Comparison of ENCODE assay signal across 11 mouse cellular contexts in the genomic region with DNA sequence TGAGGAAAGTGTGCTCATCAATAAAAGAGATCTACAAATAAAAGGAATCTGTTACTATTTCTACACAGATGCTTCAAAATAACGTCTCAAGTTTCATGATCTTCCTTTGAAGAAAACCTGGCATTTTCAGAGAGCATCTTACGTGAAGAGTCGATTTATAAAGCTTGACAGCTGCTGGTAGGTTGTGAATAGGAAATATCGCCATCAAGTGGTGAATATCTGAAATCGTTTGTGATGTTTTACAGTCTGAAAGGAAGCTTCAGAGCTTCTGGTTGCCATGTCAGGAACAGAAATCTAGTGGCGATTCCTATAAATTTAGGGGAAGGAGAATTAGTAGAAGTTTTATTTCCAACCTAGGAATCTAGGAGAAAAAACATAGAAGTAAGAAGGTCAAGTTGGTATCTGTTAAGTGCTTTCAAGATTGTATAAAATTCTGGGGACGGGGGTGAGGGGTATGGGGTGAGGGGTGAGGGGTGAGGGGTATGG. TPM values are rescaled to one million over a fixed set of nuclear protein-coding genes. Genes with fewer than 3 reads are reported as not detected.
DNase-seq lines count a peak whose midpoint lies in the region; ATAC-seq and TF ChIP-seq lines count a peak whose summit lies in the region.
"Had no signal": no experiment of that assay in that cellular context is flagged by ENCODE, and none has a peak within 500 bp of the region (broad histone marks: within the 10 kb centered on the region; RNA-seq: fewer than 3 reads in every experiment).

A gene (minus strand): TSS at position 436 of the 486 bp plus-strand sequence.

- no peak within 1 kb of the TSS for H3K4me2 ChIP-seq in hindbrain, embryonic 11.5 days (replicated peaks; ENCODE audit: low read depth, low read length)
- H3K4me2 ChIP-seq in hindbrain, embryonic 12.5 days (replicated peaks) = no peak within 1 kb of the TSS
- no peak within 1 kb of the TSS for H3K4me2 ChIP-seq in midbrain, postnatal 0 days (ENCODE audit: low read depth, low read length, poor library complexity, severe bottlenecking)
- no peak within 1 kb of the TSS for H3K4me2 ChIP-seq in midbrain, embryonic 15.5 days
- no peak within 1 kb of the TSS for H3K4me2 ChIP-seq in stomach, embryonic 16.5 days (ENCODE audit: low read depth, low read length)
- H3K4me2 ChIP-seq in heart, embryonic 11.5 days = no peak within 1 kb of the TSS

- no peak within 1 kb of the TSS for H3K9ac ChIP-seq in hindbrain, embryonic 11.5 days (ENCODE audit: low read depth, low read length)
- no peak within 1 kb of the TSS for H3K9ac ChIP-seq in hindbrain, embryonic 12.5 days
- no peak within 1 kb of the TSS for H3K9ac ChIP-seq in midbrain, postnatal 0 days (replicated peaks; ENCODE audit: low read length, poor library complexity, severe bottlenecking)
- H3K9ac ChIP-seq in midbrain, embryonic 15.5 days = no peak within 1 kb of the TSS
- no peak within 1 kb of the TSS for H3K9ac ChIP-seq in stomach, embryonic 16.5 days (ENCODE audit: low read length)
- H3K9ac ChIP-seq in heart, embryonic 11.5 days (ENCODE audit: low read depth, low read length) = no peak within 1 kb of the TSS

- H3K27me3 ChIP-seq in hindbrain, embryonic 11.5 days (ENCODE audit: control insufficient read depth, insufficient read depth, low read length) = no peaks in the 10 kb centered on the region
- no peaks in the 10 kb centered on the region for H3K27me3 ChIP-seq in hindbrain, embryonic 12.5 days
- H3K27me3 ChIP-seq in midbrain, postnatal 0 days (ENCODE audit: insufficient read depth, low read length) = no peaks in the 10 kb centered on the region
- H3K27me3 ChIP-seq in midbrain, embryonic 15.5 days (replicated peaks) = no peaks in the 10 kb centered on the region
- H3K27me3 ChIP-seq in stomach, embryonic 16.5 days (ENCODE audit: control insufficient read depth, insufficient read depth, low read length) = no peaks in the 10 kb centered on the region
- no peaks in the 10 kb centered on the region for H3K27me3 ChIP-seq in heart, embryonic 11.5 days (ENCODE audit: control insufficient read depth, insufficient read depth, low read length)
- H3K27me3 ChIP-seq: megakaryocyte, embryonic 14.5 days had no signal

- ATAC-seq in hindbrain, embryonic 11.5 days (ENCODE audit: low FRiP score) = no peak
- ATAC-seq in hindbrain, embryonic 12.5 days (ENCODE audit: low FRiP score) = no peak
- no peak for ATAC-seq in midbrain, postnatal 0 days (ENCODE audit: low FRiP score)
- no peak for ATAC-seq in midbrain, embryonic 15.5 days (replicated peaks)
- ATAC-seq in stomach, embryonic 16.5 days (ENCODE audit: insufficient read depth, low FRiP score) = no peak
- ATAC-seq in heart, embryonic 11.5 days (replicated peaks; ENCODE audit: insufficient number of reproducible peaks, low FRiP score, low TSS enrichment) = no peak

- WGBS in hindbrain, embryonic 11.5 days = 45% methylated on average over 7 of the region's 7 CpGs
- WGBS in hindbrain, embryonic 12.5 days = 42% methylated on average over 7 of the region's 7 CpGs
- WGBS in midbrain, postnatal 0 days = 47% methylated on average over 7 of the region's 7 CpGs
- WGBS in midbrain, embryonic 15.5 days = 48% methylated on average over 7 of the region's 7 CpGs
- 32% methylated on average over 7 of the region's 7 CpGs for WGBS in stomach, embryonic 16.5 days
- WGBS in heart, embryonic 11.5 days (ENCODE audit: insufficient replicate concordance) = 34% methylated on average over 7 of the region's 7 CpGs

- TF ChIP-seq CTCF in midbrain, postnatal 0 days (IDR thresholded peaks at IDR 0.05) = 0 out of 2 replicates have a peak, but pooled peaks have one; percentile 17

- no peak within 1 kb of the TSS for H3K4me3 ChIP-seq in hindbrain, embryonic 11.5 days (ENCODE audit: low read depth, low read length)
- H3K4me3 ChIP-seq in hindbrain, embryonic 12.5 days = no peak within 1 kb of the TSS
- H3K4me3 ChIP-seq in midbrain, postnatal 0 days (ENCODE audit: low read depth, low read length) = no peak within 1 kb of the TSS
- no peak within 1 kb of the TSS for H3K4me3 ChIP-seq in midbrain, embryonic 15.5 days
- no peak within 1 kb of the TSS for H3K4me3 ChIP-seq in stomach, embryonic 16.5 days (replicated peaks; ENCODE audit: low read length)
- no peak within 1 kb of the TSS for H3K4me3 ChIP-seq in heart, embryonic 11.5 days (ENCODE audit: low read depth, low read length)
- H3K4me3 ChIP-seq: megakaryocyte, embryonic 14.5 days had no signal

- no peaks in the 10 kb centered on the region for H3K4me1 ChIP-seq in hindbrain, embryonic 11.5 days (replicated peaks; ENCODE audit: control insufficient read depth, insufficient read depth, low read length)
- no peaks in the 10 kb centered on the region for H3K4me1 ChIP-seq in hindbrain, embryonic 12.5 days
- no peaks in the 10 kb centered on the region for H3K4me1 ChIP-seq in midbrain, postnatal 0 days (ENCODE audit: insufficient read depth, low read length)
- H3K4me1 ChIP-seq in midbrain, embryonic 15.5 days = no peaks in the 10 kb centered on the region
- no peaks in the 10 kb centered on the region for H3K4me1 ChIP-seq in stomach, embryonic 16.5 days (ENCODE audit: control insufficient read depth, insufficient read depth, low read length)
- H3K4me1 ChIP-seq in heart, embryonic 11.5 days (ENCODE audit: control insufficient read depth, insufficient read depth, low read length) = no peaks in the 10 kb centered on the region

- DNase-seq in hindbrain, embryonic 11.5 days (ENCODE audit: low spot score) = peak; percentile 16
- DNase-seq in midbrain, postnatal 0 days (ENCODE audit: low spot score) = peak; percentile 30
- peak; percentile 10 for DNase-seq in c-Kit-positive CD71-positive TER-119-negative erythroid progenitor cells, embryonic 14.5 days (ENCODE audit: low read depth)
- DNase-seq in heart, postnatal 25 days (ENCODE audit: low spot score) = no peak
- DNase-seq: adrenal gland, postnatal 10 days; kidney, adult 18-20 months had no signal

- no peaks in the 10 kb centered on the region for H3K9me3 ChIP-seq in hindbrain, embryonic 11.5 days (ENCODE audit: control insufficient read depth, low read length)
- H3K9me3 ChIP-seq in hindbrain, embryonic 12.5 days (replicated peaks) = no peaks in the 10 kb centered on the region
- no peaks in the 10 kb centered on the region for H3K9me3 ChIP-seq in midbrain, postnatal 0 days (ENCODE audit: low read length)
- no peaks in the 10 kb centered on the region for H3K9me3 ChIP-seq in midbrain, embryonic 15.5 days
- H3K9me3 ChIP-seq in stomach, embryonic 16.5 days (replicated peaks; ENCODE audit: control insufficient read depth, low read length) = no peaks in the 10 kb centered on the region
- no peaks in the 10 kb centered on the region for H3K9me3 ChIP-seq in heart, embryonic 11.5 days (replicated peaks; ENCODE audit: control insufficient read depth, low read length)
- H3K9me3 ChIP-seq: megakaryocyte, embryonic 14.5 days had no signal

- no peak within 1 kb of the TSS for H3K27ac ChIP-seq in hindbrain, embryonic 11.5 days (ENCODE audit: low read depth, low read length)
- H3K27ac ChIP-seq in hindbrain, embryonic 12.5 days = no peak within 1 kb of the TSS
- H3K27ac ChIP-seq in midbrain, postnatal 0 days (ENCODE audit: low read depth, low read length) = no peak within 1 kb of the TSS
- H3K27ac ChIP-seq in midbrain, embryonic 15.5 days = no peak within 1 kb of the TSS
- H3K27ac ChIP-seq in stomach, embryonic 16.5 days (ENCODE audit: low read length) = peak within 1 kb of the TSS; percentile 66; the same call in 1 of the 2 replicates
- no peak within 1 kb of the TSS for H3K27ac ChIP-seq in heart, embryonic 11.5 days (ENCODE audit: low read depth, low read length)

- intact Hi-C loops in heart, postnatal 25 days (cut with DNase I) = loop anchor here (10.0 kb wide), 1 partner anchor 90 kb away; no protein-coding TSS in a partner anchor

- no peaks in the 10 kb centered on the region for H3K36me3 ChIP-seq in hindbrain, embryonic 11.5 days (ENCODE audit: control insufficient read depth, insufficient read depth, low read length)
- no peaks in the 10 kb centered on the region for H3K36me3 ChIP-seq in hindbrain, embryonic 12.5 days
- H3K36me3 ChIP-seq in midbrain, postnatal 0 days (ENCODE audit: insufficient read depth, low read length) = no peaks in the 10 kb centered on the region
- no peaks in the 10 kb centered on the region for H3K36me3 ChIP-seq in midbrain, embryonic 15.5 days (replicated peaks)
- no peaks in the 10 kb centered on the region for H3K36me3 ChIP-seq in stomach, embryonic 16.5 days (ENCODE audit: control insufficient read depth, insufficient read depth, low read length)
- H3K36me3 ChIP-seq in heart, embryonic 11.5 days (ENCODE audit: control insufficient read depth, insufficient read depth, low read length) = no peaks in the 10 kb centered on the region

RNA-seq across cellular contexts. Expression of the gene that starts here (rescaled TPM):
- 2.1 and 2.3 TPM in 2 replicates for polyA plus RNA-seq in hindbrain, embryonic 11.5 days (2014; fragmentation: Nextera tagmentation; extraction: Ambion mirVana)
- 1.5 and 2.6 TPM in 2 replicates for polyA plus RNA-seq in hindbrain, embryonic 12.5 days (2016; fragmentation: Nextera tagmentation; extraction: Ambion mirVana)
- total RNA-seq in midbrain, postnatal 0 days (2014; rRNA removed) = not detected in 2 replicates
- 0.21 and 0.37 TPM in 2 replicates for polyA plus RNA-seq in midbrain, postnatal 0 days (2015; fragmentation: Nextera tagmentation; extraction: Ambion mirVana)
- polyA plus RNA-seq in midbrain, embryonic 15.5 days (2015; fragmentation: Nextera tagmentation; extraction: Ambion mirVana) = 0.25 and 1.00 TPM in 2 replicates
- polyA plus RNA-seq in stomach, embryonic 16.5 days (2015; fragmentation: Nextera tagmentation; extraction: Ambion mirVana) = not detected in 2 replicates
- polyA plus RNA-seq in heart, embryonic 11.5 days (2014; fragmentation: Nextera tagmentation; extraction: Ambion mirVana) = not detected in 2 replicates
- not detected for total RNA-seq in heart, postnatal 25 days (2021)
- total RNA-seq: adrenal gland, postnatal 10 days had no signal

Comparison
In these comparisons a context has a peak if more than half of its experiments do, and no peak if none do; other contexts are left out.
1. Peak in DNase-seq in midbrain, postnatal 0 days; RNA of the gene not detected or under 1 TPM.